Mouse (Mus musculus): ENCODE data around the gene Rpp14. TPM values are rescaled to one million over a fixed set of nuclear protein-coding genes. Genes with fewer than 3 reads are reported as not detected.

The Rpp14 gene
- polyA plus RNA-seq, 1 experiment from 2014 or later, result 48.0 TPM

DNA sequence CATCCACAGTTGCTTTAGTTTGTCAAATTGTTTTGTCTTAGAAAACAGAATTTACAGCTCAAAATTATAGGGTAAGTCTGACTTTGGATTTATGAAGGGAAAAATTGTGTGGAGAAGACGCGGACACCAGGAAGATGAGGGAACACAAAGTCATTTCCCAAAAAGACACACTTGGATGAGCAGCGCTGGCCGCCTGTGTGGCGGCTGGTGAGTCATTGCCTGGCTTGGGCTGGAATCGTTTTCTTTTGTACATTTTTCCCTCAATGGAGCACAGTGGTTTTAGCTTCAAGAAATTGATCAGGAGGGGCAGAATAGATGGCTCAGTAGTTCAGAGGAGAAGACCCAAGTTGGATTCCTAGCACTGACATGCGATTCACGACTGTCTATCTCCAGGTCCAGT lies 21.7 kb downstream of the Rpp14 start:
- H3K9me3 ChIP-seq, result no peaks in the 10 kb centered on the region
- ATAC-seq (ENCODE audit: low FRiP score, low read depth), result no peak
- 87% methylated on average over 8 of the region's 8 CpGs for WGBS

DNA sequence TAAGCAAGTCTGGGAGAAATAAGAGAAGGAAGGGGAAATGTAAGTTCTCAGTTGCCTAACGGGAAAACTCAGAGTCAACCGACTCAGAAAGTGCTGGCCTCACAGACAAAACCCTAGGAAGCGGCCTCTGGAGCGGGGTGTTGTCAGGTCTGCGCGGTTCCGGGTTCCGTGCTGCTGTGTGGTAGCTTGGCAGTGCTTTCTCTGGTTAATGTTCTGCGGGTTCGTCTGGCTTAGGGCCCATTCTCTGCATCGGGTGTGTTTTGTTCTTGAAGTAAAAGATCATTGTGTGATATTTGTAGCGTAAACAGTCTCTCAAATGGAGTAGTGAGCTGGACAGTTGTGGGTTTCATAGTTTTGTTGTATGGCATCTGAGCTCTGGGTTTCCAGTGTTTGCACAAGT lies 22.5 kb downstream of the Rpp14 start:
- Histone ChIP-seq H3K9ac (no peak overlapping the region), H3K4me3 (no peak overlapping the region), H3K36me3 (no peaks in the 10 kb centered on the region), H3K4me2 (replicated peaks) (no peak overlapping the region), H3K9me3 (no peaks in the 10 kb centered on the region), H3K4me1 (peaks cover 7% of the 10 kb centered on the region; the same call in 1 of the 2 replicates), H3K27me3 (replicated peaks) (no peaks in the 10 kb centered on the region), H3K27ac (no peak overlapping the region)
- ATAC-seq (ENCODE audit: low FRiP score, low read depth), result no peak
- 86% methylated on average over 12 of the region's 12 CpGs for WGBS

More for the DNA sequence above, 21.7 kb downstream of the Rpp14 start:
- Histone ChIP-seq H3K9ac (no peak overlapping the region), H3K27me3 (replicated peaks) (no peaks in the 10 kb centered on the region), H3K4me1 (peaks cover 7% of the 10 kb centered on the region; the same call in 1 of the 2 replicates), H3K4me2 (replicated peaks) (no peak overlapping the region), H3K27ac (no peak overlapping the region), H3K36me3 (no peaks in the 10 kb centered on the region), H3K4me3 (no peak overlapping the region)

DNA sequence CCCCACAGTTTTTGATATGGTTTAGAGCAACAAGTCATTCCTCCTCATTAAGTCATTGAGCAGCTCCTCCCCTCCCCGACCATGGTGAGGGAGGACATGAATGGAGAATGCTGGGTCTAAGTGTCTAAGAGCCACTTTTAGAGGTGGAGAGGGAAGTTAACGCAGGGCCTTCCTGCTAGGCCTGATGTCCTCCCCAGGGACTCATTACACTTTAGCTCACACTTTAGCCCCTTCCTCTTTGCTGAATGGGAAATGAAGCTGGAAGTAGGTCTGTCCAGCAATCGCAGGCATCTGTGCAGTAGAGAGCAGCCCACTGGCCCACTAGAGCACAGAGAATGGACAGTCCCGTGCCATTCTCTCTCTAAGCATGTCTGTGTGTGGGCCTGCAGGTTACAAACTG lies 27.9 kb downstream of the Rpp14 start:
- 83% methylated on average over 4 of the region's 4 CpGs for WGBS
- Histone ChIP-seq H3K4me3 (no peak overlapping the region), H3K27me3 (replicated peaks) (no peaks in the 10 kb centered on the region), H3K36me3 (no peaks in the 10 kb centered on the region), H3K9ac (no peak overlapping the region), H3K9me3 (no peaks in the 10 kb centered on the region), H3K4me1 (0 out of 2 replicates have a peak, but pooled peaks cover 4% of the 10 kb centered on the region), H3K4me2 (replicated peaks) (no peak overlapping the region), H3K27ac (no peak overlapping the region)
- no peak for ATAC-seq (ENCODE audit: low FRiP score, low read depth)

DNA sequence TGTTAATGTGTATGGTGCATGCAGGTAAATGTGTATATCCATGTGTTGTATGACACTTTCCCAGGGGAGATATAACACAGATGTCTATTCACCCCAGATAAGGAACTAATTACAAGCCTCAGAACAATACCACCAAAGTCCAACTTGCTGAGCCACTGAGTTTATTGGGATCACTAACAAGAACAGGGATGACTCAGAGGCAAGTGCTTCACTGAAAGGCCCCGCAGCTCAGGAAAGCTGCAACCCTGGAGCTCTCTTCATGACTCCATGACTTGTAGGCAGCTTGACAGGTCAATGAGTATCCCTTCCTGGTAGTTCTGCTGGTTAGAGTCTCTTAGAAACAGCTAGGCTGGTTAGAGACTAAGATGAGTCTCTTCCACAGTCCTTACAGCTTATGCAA lies 28.8 kb downstream of the Rpp14 start:
- H3K9me3 ChIP-seq, result no peaks in the 10 kb centered on the region
- no peak overlapping the region for H3K9ac ChIP-seq
- H3K4me2 ChIP-seq (replicated peaks), result no peak overlapping the region
- H3K36me3 ChIP-seq, result no peaks in the 10 kb centered on the region
- H3K27me3 ChIP-seq (replicated peaks), result no peaks in the 10 kb centered on the region
- WGBS, result 95% methylated on average over 1 of the region's 1 CpGs
- no peak for ATAC-seq (ENCODE audit: low FRiP score, low read depth)
- H3K4me1 ChIP-seq, result no peaks in the 10 kb centered on the region
- no peak overlapping the region for H3K27ac ChIP-seq
- H3K4me3 ChIP-seq, result no peak overlapping the region

DNA sequence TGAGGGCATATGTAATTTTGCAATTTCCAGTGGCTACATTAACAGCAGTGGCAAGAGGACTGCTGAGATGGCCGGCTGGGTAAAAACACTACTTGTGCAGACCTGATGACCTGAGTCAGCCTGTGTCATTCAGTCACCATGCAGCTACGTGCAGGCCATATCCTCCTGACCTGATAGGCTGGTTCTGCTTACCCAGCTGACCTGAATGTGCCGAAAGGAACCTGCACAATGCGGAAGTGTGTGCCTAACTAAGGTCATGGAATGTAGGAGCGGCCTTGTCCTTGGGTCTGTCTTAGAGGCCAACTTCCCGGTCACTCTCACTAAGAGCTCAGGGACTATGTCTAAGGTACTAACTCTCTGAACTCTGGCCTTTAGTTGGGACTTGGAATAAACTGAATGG lies 31.4 kb downstream of the Rpp14 start:
- Histone ChIP-seq H3K9ac (no peak overlapping the region), H3K36me3 (no peaks in the 10 kb centered on the region), H3K27ac (no peak overlapping the region), H3K4me1 (no peaks in the 10 kb centered on the region), H3K27me3 (replicated peaks) (no peaks in the 10 kb centered on the region), H3K4me2 (replicated peaks) (no peak overlapping the region), H3K9me3 (no peaks in the 10 kb centered on the region), H3K4me3 (no peak overlapping the region)
- ATAC-seq (ENCODE audit: low FRiP score, low read depth), result no peak
- 90% methylated on average over 6 of the region's 6 CpGs for WGBS

DNA sequence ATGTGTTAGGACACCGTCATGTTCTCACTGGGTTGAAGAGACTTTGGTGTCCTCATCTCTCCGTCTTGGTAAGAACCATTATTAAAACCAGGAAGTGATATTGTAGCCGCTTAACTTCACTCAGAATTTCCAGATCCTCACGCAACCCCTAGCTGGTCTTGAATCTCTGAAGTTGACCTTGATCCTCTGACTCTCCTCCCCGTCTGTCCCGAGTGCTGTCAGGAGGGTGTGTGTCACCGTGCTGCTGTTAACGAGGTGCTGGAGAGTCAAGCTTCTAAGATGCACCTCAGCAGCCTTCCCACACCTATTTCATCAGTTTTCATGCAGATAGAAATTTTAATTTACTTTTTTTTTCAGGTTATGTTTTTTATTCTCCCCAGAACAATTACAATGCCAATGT lies 31.9 kb downstream of the Rpp14 start:
- Histone ChIP-seq H3K4me3 (no peak overlapping the region), H3K4me1 (no peaks in the 10 kb centered on the region), H3K27ac (no peak overlapping the region), H3K9me3 (no peaks in the 10 kb centered on the region), H3K9ac (no peak overlapping the region), H3K36me3 (no peaks in the 10 kb centered on the region), H3K27me3 (replicated peaks) (no peaks in the 10 kb centered on the region), H3K4me2 (replicated peaks) (no peak overlapping the region)
- WGBS, result 93% methylated on average over 8 of the region's 8 CpGs
- no peak for ATAC-seq (ENCODE audit: low FRiP score, low read depth)

DNA sequence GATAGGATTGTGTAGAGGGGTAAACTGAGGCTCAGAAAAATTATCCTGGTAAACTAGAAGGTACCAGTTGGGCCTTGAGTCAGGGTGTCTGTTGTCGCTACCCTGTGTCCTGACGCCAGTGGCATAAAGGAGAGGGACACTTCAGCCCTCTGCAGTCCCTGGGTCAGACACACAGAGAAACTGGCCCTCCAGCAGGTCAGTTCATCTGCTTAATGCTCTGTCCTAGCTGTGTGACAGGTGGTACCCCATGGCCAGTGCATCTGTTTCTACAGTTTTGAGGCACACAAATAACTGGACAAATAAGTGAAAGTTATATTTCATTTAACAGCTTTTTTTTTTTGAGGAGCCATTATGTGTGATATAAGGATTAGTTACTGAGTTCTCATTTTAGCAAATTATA lies 33.4 kb downstream of the Rpp14 start:
- H3K4me1 ChIP-seq, result no peaks in the 10 kb centered on the region
- no peak for ATAC-seq (ENCODE audit: low FRiP score, low read depth)
- H3K36me3 ChIP-seq, result no peaks in the 10 kb centered on the region
- H3K9ac ChIP-seq, result no peak overlapping the region
- no peaks in the 10 kb centered on the region for H3K9me3 ChIP-seq
- no peaks in the 10 kb centered on the region for H3K27me3 ChIP-seq (replicated peaks)
- H3K27ac ChIP-seq, result no peak overlapping the region
- H3K4me3 ChIP-seq, result no peak overlapping the region
- H3K4me2 ChIP-seq (replicated peaks), result no peak overlapping the region
- WGBS, result 88% methylated on average over 2 of the region's 2 CpGs

DNA sequence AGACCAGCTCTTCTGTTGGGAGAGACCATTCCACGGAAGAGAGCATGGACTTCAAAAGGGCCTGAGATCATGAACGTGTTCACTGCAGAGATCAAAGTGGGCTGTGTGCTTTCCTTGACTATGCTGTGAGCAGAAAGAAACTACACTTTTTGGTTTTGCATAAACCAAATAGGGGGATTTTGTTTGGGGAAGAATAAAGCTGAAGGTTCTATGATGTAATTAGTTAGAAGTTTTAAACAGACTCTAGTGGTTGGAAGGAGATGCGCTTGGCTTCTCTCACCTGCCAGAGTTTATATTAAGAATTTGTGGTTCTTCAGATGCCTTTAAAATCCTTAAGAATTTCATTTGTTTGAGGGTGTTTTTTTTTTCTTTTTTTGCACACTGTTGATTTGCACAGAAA lies 34.1 kb downstream of the Rpp14 start:
- no peak overlapping the region for H3K9ac ChIP-seq
- H3K4me3 ChIP-seq, result no peak overlapping the region
- H3K4me2 ChIP-seq (replicated peaks), result no peak overlapping the region
- H3K27me3 ChIP-seq (replicated peaks), result no peaks in the 10 kb centered on the region
- no peak overlapping the region for H3K27ac ChIP-seq
- 68% methylated on average over 3 of the region's 3 CpGs for WGBS
- H3K36me3 ChIP-seq, result no peaks in the 10 kb centered on the region
- no peaks in the 10 kb centered on the region for H3K4me1 ChIP-seq
- H3K9me3 ChIP-seq, result no peaks in the 10 kb centered on the region
- ATAC-seq (ENCODE audit: low FRiP score, low read depth), result no peak

DNA sequence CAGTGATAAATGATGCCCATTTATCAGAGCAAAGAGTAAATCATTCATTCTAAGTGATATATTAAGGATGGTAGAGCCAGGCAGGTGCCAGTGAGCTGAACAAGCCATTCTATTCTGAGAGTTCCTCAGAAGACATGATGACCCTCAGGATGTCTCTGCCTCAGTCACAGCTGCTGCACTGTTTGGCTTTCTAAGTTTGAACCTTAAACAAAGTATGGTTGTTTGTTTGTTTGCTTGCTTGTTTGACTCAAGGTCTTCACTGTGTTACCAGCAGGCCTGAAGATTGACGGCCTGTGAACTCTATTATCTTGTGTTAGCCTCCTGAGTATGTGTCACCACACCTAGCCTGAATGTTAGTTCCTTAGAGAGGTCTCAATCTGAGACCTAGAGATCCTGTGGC lies 34.6 kb downstream of the Rpp14 start:
- H3K36me3 ChIP-seq, result no peaks in the 10 kb centered on the region
- no peaks in the 10 kb centered on the region for H3K9me3 ChIP-seq
- 87% methylated on average over 1 of the region's 1 CpGs for WGBS
- ATAC-seq (ENCODE audit: low FRiP score, low read depth), result no peak
- no peak overlapping the region for H3K4me3 ChIP-seq
- H3K27me3 ChIP-seq (replicated peaks), result no peaks in the 10 kb centered on the region
- H3K27ac ChIP-seq, result no peak overlapping the region
- no peaks in the 10 kb centered on the region for H3K4me1 ChIP-seq
- no peak overlapping the region for H3K9ac ChIP-seq
- H3K4me2 ChIP-seq (replicated peaks), result no peak overlapping the region

DNA sequence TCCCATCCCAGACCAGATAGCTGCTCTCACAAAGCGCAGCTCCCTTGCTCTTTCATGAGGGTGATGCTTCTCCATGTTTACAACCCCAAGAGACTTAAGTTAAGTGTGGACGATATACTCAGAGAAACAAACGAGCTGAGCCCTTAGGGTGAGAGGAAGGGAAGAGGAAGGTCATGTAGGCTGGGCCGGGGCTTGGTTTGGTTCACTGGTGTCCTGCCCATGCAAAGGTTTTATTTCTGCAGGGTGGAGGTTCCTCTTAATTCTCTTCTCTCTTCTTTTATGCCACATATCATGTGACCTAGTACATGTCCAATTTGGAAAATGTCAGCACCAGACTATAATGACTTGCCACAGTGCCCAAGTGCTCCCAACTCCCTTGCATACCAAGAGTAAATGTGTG lies 35.6 kb downstream of the Rpp14 start:
- no peak for ATAC-seq (ENCODE audit: low FRiP score, low read depth)
- H3K9me3 ChIP-seq, result no peaks in the 10 kb centered on the region
- H3K4me1 ChIP-seq, result no peaks in the 10 kb centered on the region
- H3K36me3 ChIP-seq, result no peaks in the 10 kb centered on the region
- H3K4me2 ChIP-seq (replicated peaks), result no peak overlapping the region
- H3K9ac ChIP-seq, result no peak overlapping the region
- H3K4me3 ChIP-seq, result no peak overlapping the region
- WGBS, result 85% methylated on average over 4 of the region's 4 CpGs
- no peaks in the 10 kb centered on the region for H3K27me3 ChIP-seq (replicated peaks)
- no peak overlapping the region for H3K27ac ChIP-seq

DNA sequence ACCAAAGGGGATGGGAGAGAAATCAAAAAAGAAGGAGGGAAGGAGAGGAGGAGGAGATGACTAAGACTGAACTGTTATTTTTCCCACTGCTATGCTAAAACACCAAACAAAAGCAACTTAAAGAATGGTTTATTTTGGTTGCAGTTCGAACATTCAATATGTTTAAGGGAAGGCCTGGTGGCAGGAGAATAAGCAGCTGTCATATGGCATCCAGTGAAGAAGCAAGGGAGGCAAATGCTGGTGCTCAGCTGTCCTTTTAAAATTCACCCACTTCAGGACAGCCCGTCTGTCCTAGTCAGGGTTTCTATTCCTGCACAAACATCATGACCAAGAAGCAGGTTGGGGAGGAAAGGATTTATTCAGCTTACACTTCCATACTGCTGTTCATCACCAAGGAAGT lies 37.2 kb downstream of the Rpp14 start:
- Histone ChIP-seq H3K4me1 (no peaks in the 10 kb centered on the region), H3K36me3 (0 out of 2 replicates have a peak, but pooled peaks cover 3% of the 10 kb centered on the region), H3K4me3 (no peak overlapping the region), H3K9ac (no peak overlapping the region), H3K4me2 (replicated peaks) (no peak overlapping the region), H3K9me3 (no peaks in the 10 kb centered on the region), H3K27me3 (replicated peaks) (no peaks in the 10 kb centered on the region), H3K27ac (no peak overlapping the region)
- 86% methylated on average over 2 of the region's 2 CpGs for WGBS
- ATAC-seq (ENCODE audit: low FRiP score, low read depth), result no peak

DNA sequence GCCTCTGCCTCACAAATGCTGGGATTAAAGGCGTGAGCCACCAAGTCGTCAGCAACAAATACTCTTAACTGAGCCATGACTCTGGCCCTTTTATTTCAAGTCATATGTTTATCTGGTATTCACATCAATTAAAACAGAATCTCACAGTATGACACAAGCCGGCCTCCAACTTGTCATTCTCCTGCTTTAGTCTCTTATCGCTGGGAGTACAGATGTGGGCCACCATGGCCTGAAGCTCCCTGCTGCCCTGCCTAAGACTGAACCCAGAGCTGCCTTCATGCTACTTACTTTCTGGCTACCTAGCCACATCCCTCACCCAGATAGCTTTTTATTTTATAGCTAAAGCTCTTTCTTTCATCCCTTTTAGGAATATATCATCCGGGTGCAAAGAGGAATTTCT lies 39.3 kb downstream of the Rpp14 start:
- no peak overlapping the region for H3K4me3 ChIP-seq
- no peak overlapping the region for H3K27ac ChIP-seq
- H3K4me2 ChIP-seq (replicated peaks), result no peak overlapping the region
- no peaks in the 10 kb centered on the region for H3K27me3 ChIP-seq (replicated peaks)
- H3K36me3 ChIP-seq, result peaks cover 10% of the 10 kb centered on the region; the same call in 1 of the 2 replicates
- H3K4me1 ChIP-seq, result no peaks in the 10 kb centered on the region
- ATAC-seq (ENCODE audit: low FRiP score, low read depth), result no peak
- WGBS, result 91% methylated on average over 5 of the region's 5 CpGs
- H3K9me3 ChIP-seq, result no peaks in the 10 kb centered on the region
- H3K9ac ChIP-seq, result no peak overlapping the region

DNA sequence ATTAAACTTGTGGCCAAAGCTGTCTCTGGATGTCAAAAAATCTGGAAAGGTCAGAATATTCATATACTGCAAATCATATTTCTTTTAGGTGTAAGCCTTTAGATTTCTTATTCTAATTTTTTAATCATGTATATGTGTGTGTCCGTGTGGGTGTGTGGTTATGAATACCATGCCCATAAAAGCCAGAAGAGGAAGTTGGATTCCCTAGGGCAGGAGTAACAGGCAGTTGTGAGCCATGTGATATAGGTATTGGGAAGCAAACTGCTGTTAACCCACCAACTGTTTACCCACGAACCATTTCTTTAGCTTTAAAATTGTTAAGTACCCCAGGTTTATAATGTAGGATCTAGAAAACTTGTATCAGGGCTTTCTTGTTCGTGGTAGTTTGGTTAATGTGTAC lies 39.7 kb downstream of the Rpp14 start:
- Histone ChIP-seq H3K9me3 (no peaks in the 10 kb centered on the region), H3K4me2 (replicated peaks) (no peak overlapping the region), H3K9ac (no peak overlapping the region), H3K27me3 (replicated peaks) (no peaks in the 10 kb centered on the region), H3K36me3 (peaks cover 10% of the 10 kb centered on the region; the same call in 1 of the 2 replicates), H3K4me3 (no peak overlapping the region), H3K4me1 (no peaks in the 10 kb centered on the region), H3K27ac (no peak overlapping the region)
- WGBS, result 81% methylated on average over 3 of the region's 3 CpGs
- ATAC-seq (ENCODE audit: low FRiP score, low read depth), result no peak
